Comparison of ENCODE assay signal across 25 mouse cellular contexts in genomic region chr11:40434002-40434401, GRCm38 (mm10).
"Had no signal": no experiment of that assay in that cellular context is flagged by ENCODE, and none has a peak within 500 bp of the region (broad histone marks: within the 10 kb centered on the region; RNA-seq: fewer than 3 reads in every experiment).

No protein-coding gene starts in this region.

- H3K4me3 ChIP-seq: gastrocnemius, adult 2 months; heart, embryonic 10.5 days; heart, embryonic 12.5 days; hindbrain, embryonic 10.5 days; hindbrain, embryonic 13.5 days; hindbrain, embryonic 15.5 days; left cerebral cortex, adult 2 months; limb, embryonic 13.5 days; limb, embryonic 15.5 days; liver, embryonic 12.5 days had no signal

- H3K4me1 ChIP-seq: heart, embryonic 10.5 days; heart, embryonic 12.5 days; hindbrain, embryonic 10.5 days; hindbrain, embryonic 13.5 days; hindbrain, embryonic 15.5 days; limb, embryonic 13.5 days; limb, embryonic 15.5 days; liver, embryonic 12.5 days had no signal

- ATAC-seq: hindbrain, postnatal 0 days; intestine, postnatal 0 days; liver, embryonic 12.5 days had no signal

- H3K9me3 ChIP-seq: heart, embryonic 10.5 days; heart, embryonic 12.5 days; hindbrain, embryonic 10.5 days; hindbrain, embryonic 15.5 days; limb, embryonic 15.5 days; liver, embryonic 12.5 days had no signal

- H3K4me2 ChIP-seq: heart, embryonic 12.5 days; hindbrain, embryonic 13.5 days; hindbrain, embryonic 15.5 days; limb, embryonic 13.5 days; limb, embryonic 15.5 days; liver, embryonic 12.5 days had no signal

- H3K36me3 ChIP-seq: heart, embryonic 10.5 days; heart, embryonic 12.5 days; hindbrain, embryonic 10.5 days; hindbrain, embryonic 13.5 days; hindbrain, embryonic 15.5 days; limb, embryonic 13.5 days; limb, embryonic 15.5 days; liver, embryonic 12.5 days had no signal

- H3K27me3 ChIP-seq: heart, embryonic 12.5 days; hindbrain, embryonic 13.5 days; hindbrain, embryonic 15.5 days; limb, embryonic 13.5 days; limb, embryonic 15.5 days; liver, embryonic 12.5 days had no signal

- H3K9ac ChIP-seq: heart, embryonic 12.5 days; hindbrain, embryonic 13.5 days; hindbrain, embryonic 15.5 days; limb, embryonic 13.5 days; limb, embryonic 15.5 days; liver, embryonic 12.5 days; liver, embryonic 14.5 days had no signal

- H3K27ac ChIP-seq: gastrocnemius, adult 2 months; heart, embryonic 10.5 days; hindbrain, embryonic 10.5 days; hindbrain, embryonic 13.5 days; hindbrain, embryonic 15.5 days; hindbrain, postnatal 0 days; left cerebral cortex, adult 2 months; limb, embryonic 13.5 days; limb, embryonic 15.5 days; liver, embryonic 12.5 days; liver, embryonic 14.5 days had no signal

- DNase-seq: gastrocnemius, adult 2 months; gastrocnemius, postnatal 10 days; gastrocnemius, postnatal 25 days; heart, adult 18-20 months; heart, postnatal 10 days; heart, postnatal 4 days; kidney, adult 18-20 months; kidney, adult 8-10 months; kidney, postnatal 10 days; kidney, postnatal 25 days; kidney, postnatal 4 days; layer of hippocampus, adult 9-11 months; left cerebral cortex, postnatal 4 days had no signal
